In the genomic region with DNA sequence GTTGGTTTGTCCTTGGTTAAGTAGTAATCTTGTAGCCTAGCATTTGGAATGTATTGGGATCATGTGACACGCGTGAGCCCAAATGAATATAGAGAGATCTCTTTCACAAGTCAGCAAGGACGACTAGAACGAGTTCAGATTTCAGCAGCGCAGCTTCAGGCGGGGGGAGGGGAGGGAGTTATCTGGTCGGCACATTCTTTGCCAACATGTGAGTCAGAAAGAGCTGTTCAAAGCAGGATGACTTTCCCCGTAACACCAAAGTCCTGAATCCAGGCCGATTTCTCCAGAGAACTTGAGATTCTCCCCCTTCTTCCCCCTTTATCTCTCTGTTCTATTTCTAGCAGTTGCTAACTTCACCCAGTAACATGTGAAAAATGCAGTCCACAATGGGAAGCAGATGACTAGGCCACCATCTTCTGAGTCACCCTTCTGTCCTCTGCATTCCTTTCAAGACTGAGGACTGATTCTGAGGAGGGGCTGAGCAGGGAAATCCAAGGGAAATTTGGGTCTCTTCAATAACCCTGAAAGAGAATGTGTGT, we compare ENCODE assay signal across 8 mouse cellular contexts.
A peak's percentile ranks its signal among the peaks of the same experiment; 100 is the strongest.
DNase-seq lines count a peak whose midpoint lies in the region; ATAC-seq lines count a peak whose summit lies in the region.

No protein-coding gene starts in this region.

- peaks cover 11% of the 10 kb centered on the region for H3K4me1 ChIP-seq in lung, embryonic 16.5 days (replicated peaks; ENCODE audit: control insufficient read depth, insufficient read depth, low read length)
- no peaks in the 10 kb centered on the region for H3K4me1 ChIP-seq in forebrain, embryonic 15.5 days

- 31% methylated on average over 9 of the region's 9 CpGs for WGBS in lung, embryonic 16.5 days
- 60% methylated on average over 9 of the region's 9 CpGs for WGBS in forebrain, embryonic 15.5 days

- H3K27ac ChIP-seq in lung, embryonic 16.5 days (ENCODE audit: low read length) = peak overlapping the region; percentile 41
- no peak overlapping the region for H3K27ac ChIP-seq in forebrain, embryonic 15.5 days (replicated peaks)

- no peaks in the 10 kb centered on the region for H3K9me3 ChIP-seq in lung, embryonic 16.5 days (ENCODE audit: control insufficient read depth, low read length)
- no peaks in the 10 kb centered on the region for H3K9me3 ChIP-seq in forebrain, embryonic 15.5 days

- H3K9ac ChIP-seq in lung, embryonic 16.5 days (ENCODE audit: low read length) = no peak overlapping the region
- H3K9ac ChIP-seq in forebrain, embryonic 15.5 days (replicated peaks) = no peak overlapping the region

- no peaks in the 10 kb centered on the region for H3K36me3 ChIP-seq in lung, embryonic 16.5 days (ENCODE audit: control insufficient read depth, insufficient read depth, low read length)
- H3K36me3 ChIP-seq in forebrain, embryonic 15.5 days = no peaks in the 10 kb centered on the region

- peak; percentile 73 for ATAC-seq in frontal cortex, adult (ENCODE audit: low TSS enrichment)
- ATAC-seq in lung, embryonic 16.5 days (ENCODE audit: low read depth) = 0 out of 2 replicates have a peak, but pooled peaks have one; percentile 12
- ATAC-seq in forebrain, embryonic 15.5 days (replicated peaks) = no peak

- H3K27me3 ChIP-seq in lung, embryonic 16.5 days (ENCODE audit: control insufficient read depth, insufficient read depth, low read depth, low read length) = no peaks in the 10 kb centered on the region
- H3K27me3 ChIP-seq in forebrain, embryonic 15.5 days = no peaks in the 10 kb centered on the region

- H3K4me2 ChIP-seq in lung, embryonic 16.5 days (ENCODE audit: low read depth, low read length) = no peak overlapping the region
- no peak overlapping the region for H3K4me2 ChIP-seq in forebrain, embryonic 15.5 days (replicated peaks)

- no peak overlapping the region for H3K4me3 ChIP-seq in lung, embryonic 16.5 days (ENCODE audit: low read length)
- no peak overlapping the region for H3K4me3 ChIP-seq in forebrain, embryonic 15.5 days

- DNase-seq in frontal cortex, postnatal 14 days (ENCODE audit: low spot score in 2 of 2) = no peak
- DNase-seq in adrenal gland, adult (ENCODE audit: inconsistent age in 2 of 2, low spot score in 1 of 2) = peak; percentile 56 to 89
- DNase-seq in gastrocnemius, postnatal 25 days = peak; percentile 70
- DNase-seq in spleen, postnatal 4 days (ENCODE audit: low spot score in 2 of 2) = no peak
- no peak for DNase-seq in B cell, adult 2 months

Comparison
In these comparisons a context has a peak if more than half of its experiments do, and no peak if none do; other contexts are left out.
1. DNase-seq: peak in adrenal gland, adult (2 of 2) and gastrocnemius, postnatal 25 days (single experiment); none in frontal cortex, postnatal 14 days (0 of 2), spleen, postnatal 4 days (0 of 2) and B cell, adult 2 months (0 of 2).